Mouse (Mus musculus) right cerebral cortex, postnatal 14 days (tissue): ENCODE data around the gene Esyt2.

Experiments
- DNase-seq: peaks from one replicate; pipeline ENCODE4 v3.0.0; 2022

Esyt2 gene

GRCm38 (mm10) chr12:116368857-116369256, 87.9 kb downstream of the Esyt2 start:
- DNase-seq, result no peak

GRCm38 (mm10) chr12:116383101-116383500, 102.1 kb downstream of the Esyt2 start:
- no peak for DNase-seq

- no peak for DNase-seq
Measured at GRCm38 (mm10) chr12:116383995-116384394, 103.0 kb downstream of the Esyt2 start.

- DNase-seq, result no peak
Measured at GRCm38 (mm10) chr12:116386802-116387201, 105.8 kb downstream of the Esyt2 start.

GRCm38 (mm10) chr12:116389868-116390267, 108.9 kb downstream of the Esyt2 start:
- no peak for DNase-seq

GRCm38 (mm10) chr12:116394327-116394726, 113.3 kb downstream of the Esyt2 start:
- no peak for DNase-seq

- no peak for DNase-seq
Measured at GRCm38 (mm10) chr12:116395312-116395711, 114.3 kb downstream of the Esyt2 start.

- DNase-seq, result no peak
Measured at GRCm38 (mm10) chr12:116396072-116396695, 115.2 kb downstream of the Esyt2 start.

GRCm38 (mm10) chr12:116404012-116404679, 123.2 kb downstream of the Esyt2 start:
- DNase-seq, result no peak

- peak; percentile 99 for DNase-seq
Measured at GRCm38 (mm10) chr12:116405045-116405835, 124.2 kb downstream of the Esyt2 start, which contains the start of gene Ncapg2. TSS of gene Ncapg2 (plus strand) at chr12:116405402.

- no peak for DNase-seq
Measured at GRCm38 (mm10) chr12:116405836-116406155, 124.8 kb downstream of the Esyt2 start.

- DNase-seq, result no peak
Measured at GRCm38 (mm10) chr12:116407883-116408282, 126.9 kb downstream of the Esyt2 start.

- no peak for DNase-seq
Measured at GRCm38 (mm10) chr12:116414941-116415340, 133.9 kb downstream of the Esyt2 start.

- DNase-seq, result no peak
Measured at GRCm38 (mm10) chr12:116416514-116416913, 135.5 kb downstream of the Esyt2 start.

- no peak for DNase-seq
Measured at GRCm38 (mm10) chr12:116421656-116422055, 140.7 kb downstream of the Esyt2 start.

GRCm38 (mm10) chr12:116425392-116425791, 144.4 kb downstream of the Esyt2 start:
- no peak for DNase-seq

- DNase-seq, result no peak
Measured at GRCm38 (mm10) chr12:116433742-116434141, 152.7 kb downstream of the Esyt2 start.

GRCm38 (mm10) chr12:116435232-116435631, 154.2 kb downstream of the Esyt2 start:
- DNase-seq, result no peak

GRCm38 (mm10) chr12:116436125-116436524, 155.1 kb downstream of the Esyt2 start:
- no peak for DNase-seq

GRCm38 (mm10) chr12:116438591-116438990, 157.6 kb downstream of the Esyt2 start:
- no peak for DNase-seq
